Mouse (Mus musculus) erythroid progenitor cell, adult 5-6 weeks (primary cell): ENCODE measurements around the gene Adgrd1. TPM values are rescaled to one million over a fixed set of nuclear protein-coding genes. Genes with fewer than 3 reads are reported as not detected.

ENCODE experiments used
- ATAC-seq: replicated peaks from 2 replicates; pipeline ENCODE4 v1.8.0; 2016; ENCODE audit warnings: moderate number of reproducible peaks, mild to moderate bottlenecking, moderate TSS enrichment, inconsistent platforms; ENCODE audit not compliant: poor library complexity, low FRiP score, severe bottlenecking
- total RNA-seq, 2 experiments: library from RNA; stranded (forward) in 1 of 2; stranded (reverse) in 1 of 2; fragments of 150-400 nt in 1 of 2; fragments of 186-747, 209-891 nt in 1 of 2; gene quantifications; 2 replicates each; pipeline versions ENCODE4 v1.2.3 to v1.2.4; 2015 to 2017; ENCODE audit warnings: low replicate concordance in 2 of 2

The Adgrd1 gene
- total RNA-seq, 2 experiments from 2014 or later = 1.2 to 2.1 TPM

DNA sequence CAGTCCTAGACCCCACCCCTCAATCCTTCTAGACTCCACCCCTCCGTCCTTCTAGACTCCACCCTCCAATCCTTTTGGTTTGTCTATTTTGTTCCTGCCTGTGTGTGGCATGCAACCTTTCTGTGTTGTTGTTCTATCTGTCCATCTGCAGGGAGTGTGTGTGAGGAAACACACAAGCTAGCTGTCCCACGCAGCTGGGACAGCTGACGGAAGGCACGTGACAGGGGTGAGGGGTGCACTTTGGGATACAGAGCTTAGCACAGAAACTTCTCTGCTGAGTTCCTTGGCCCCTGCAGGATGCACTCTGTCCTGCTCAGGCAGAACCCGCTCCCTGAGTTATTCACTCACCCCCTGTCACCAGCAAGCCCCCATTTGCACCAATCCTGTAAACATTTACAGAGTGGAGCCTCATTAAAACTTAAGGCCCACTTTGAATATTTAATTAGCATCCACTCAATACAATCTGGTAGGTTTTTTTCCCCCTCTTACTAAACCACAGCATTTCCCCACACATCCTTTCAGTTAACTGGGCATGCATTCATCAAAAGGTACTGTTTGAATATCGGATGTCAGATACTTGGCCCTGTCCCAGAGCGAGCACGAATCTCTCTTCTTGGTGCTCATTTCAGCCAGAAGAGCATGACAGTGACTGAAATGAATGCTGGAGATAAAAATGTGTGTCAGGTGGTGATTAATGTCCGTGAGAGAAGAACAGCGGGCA lies 4.0 kb upstream of the Adgrd1 start:
- no peak for ATAC-seq

GRCm38 (mm10) chr5:129093158-129093557 lies 3.4 kb upstream of the Adgrd1 start:
- no peak for ATAC-seq

DNA sequence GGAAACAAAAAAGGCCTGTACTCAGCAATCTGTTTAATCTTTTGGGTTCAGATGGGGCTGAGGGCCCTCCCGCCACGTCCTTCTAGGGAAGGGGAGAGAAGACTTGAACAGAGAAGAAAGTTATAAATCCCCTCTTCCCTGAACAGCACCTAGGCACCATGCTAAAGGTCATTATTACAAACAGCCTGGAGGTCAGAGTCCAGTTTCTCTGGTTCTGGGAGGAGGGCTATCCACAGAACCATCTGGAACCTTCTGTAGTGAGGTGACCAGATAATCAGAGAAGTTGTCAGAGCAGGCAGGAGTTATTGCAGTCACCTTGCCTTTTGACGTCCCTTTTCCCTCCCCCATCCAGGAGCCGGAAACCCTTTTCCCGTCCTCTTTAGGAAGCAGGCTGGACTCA lies 2.3 kb upstream of the Adgrd1 start:
- ATAC-seq = no peak

GRCm38 (mm10) chr5:129104043-129104442 lies 7.5 kb downstream of the Adgrd1 start:
- ATAC-seq = no peak

DNA sequence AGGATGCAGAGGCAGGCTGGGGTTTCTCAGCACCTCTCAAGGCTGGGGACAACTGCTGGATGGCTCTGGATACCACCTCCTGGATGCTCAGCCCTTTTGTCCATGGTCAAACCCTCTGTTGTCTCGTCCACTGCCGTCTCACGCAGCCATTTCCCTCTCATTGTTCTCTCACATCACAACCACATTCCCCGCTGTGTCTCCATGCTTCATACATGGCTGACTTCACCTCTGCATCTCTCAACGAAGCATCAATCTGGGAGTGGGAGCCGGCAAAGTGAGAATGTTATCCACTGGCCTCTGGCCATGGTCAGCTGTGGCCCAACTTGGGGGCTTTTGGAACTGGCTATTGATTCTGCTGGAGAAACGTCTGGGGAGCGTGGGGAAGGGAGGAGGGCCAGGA lies 15.2 kb downstream of the Adgrd1 start:
- no peak for ATAC-seq

DNA sequence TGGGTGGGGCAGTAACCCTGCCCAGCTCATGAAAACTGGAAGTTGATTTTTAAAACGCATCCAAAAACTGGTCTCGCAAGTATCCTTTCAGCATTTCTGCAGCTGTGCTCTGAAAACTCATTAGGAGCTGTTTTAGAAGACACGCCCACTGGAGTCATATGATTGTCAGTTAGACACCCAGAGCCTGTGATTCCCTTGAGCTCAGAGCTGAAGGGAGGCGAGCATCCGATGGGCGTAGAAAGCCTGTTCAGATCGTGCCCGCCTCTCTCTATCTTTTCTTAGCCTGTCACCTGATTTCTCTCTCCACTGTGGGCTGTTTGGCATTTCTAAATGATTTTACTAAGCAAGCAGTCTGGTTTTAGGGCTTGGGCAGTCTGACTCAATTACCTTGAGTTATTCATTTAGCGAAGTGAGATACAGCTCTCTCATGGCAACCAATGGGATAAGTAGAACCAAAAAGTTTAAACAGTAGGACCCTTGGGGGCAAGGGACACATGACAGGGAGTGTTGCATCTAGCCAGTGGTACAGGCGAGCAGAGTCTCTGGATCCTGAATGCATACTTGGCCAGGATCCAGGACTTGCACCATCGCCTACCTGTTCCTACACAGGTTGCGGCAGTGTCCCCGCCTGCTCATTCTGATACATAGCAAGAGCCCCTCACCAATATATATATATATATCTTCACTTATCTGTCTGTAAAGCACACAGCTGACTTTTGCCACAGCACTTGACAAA lies 17.4 kb downstream of the Adgrd1 start:
- ATAC-seq = no peak

DNA sequence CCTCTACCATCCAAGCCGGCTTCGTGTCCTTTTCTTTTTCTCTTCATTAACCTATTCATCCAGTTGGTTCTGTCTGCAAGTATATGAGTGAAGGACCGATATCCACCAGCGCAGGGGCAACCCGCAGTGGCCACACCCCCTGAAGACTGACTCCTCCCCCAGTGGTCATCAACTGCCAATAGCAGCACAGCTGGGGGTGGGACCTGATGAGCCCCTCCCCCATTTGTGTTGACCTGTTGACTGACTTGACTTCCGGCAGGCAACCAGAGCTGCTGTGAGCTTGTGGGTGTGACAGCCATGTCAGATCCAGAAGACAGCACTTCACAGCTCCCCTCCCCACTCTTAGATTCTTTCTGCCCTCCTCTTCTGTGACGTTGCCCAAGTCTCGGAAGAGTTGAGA lies 19.7 kb downstream of the Adgrd1 start:
- ATAC-seq = no peak

GRCm38 (mm10) chr5:129117593-129118113 lies 21.1 kb downstream of the Adgrd1 start:
- no peak for ATAC-seq

- no peak for ATAC-seq
These were observed 22.0 kb downstream of the Adgrd1 start for GRCm38 (mm10) chr5:129118523-129118922.

GRCm38 (mm10) chr5:129119146-129119545 lies 22.6 kb downstream of the Adgrd1 start:
- no peak for ATAC-seq

DNA sequence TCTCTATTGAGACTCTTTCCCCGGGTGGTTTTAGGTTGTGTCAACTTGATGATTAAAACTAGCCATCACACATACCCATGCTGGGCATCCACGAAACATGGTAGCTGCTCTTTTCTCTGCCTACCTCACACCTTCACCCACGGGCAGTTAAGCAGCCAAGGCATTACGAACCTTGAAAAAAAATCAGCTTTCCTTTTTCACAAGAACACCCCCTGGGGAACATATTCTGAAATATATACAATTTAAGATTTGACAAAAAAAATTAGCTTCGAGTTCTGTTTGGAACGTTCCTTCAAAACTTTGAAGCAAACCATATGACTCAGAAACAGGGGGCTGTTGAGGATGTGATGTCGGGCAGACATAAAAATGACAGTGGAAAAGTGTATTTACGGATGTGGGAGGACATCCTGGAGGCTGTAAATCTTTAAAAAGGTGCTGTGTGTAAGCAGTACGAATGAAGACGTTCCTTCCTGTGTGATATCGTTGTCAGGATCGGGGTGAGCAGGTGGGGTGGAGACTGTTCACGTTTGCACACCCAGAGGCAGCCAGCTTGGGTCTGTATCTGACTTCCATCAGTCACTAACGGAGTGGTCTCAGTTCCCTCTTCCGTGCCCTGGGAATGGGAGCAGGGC lies 25.2 kb downstream of the Adgrd1 start:
- ATAC-seq = no peak

DNA sequence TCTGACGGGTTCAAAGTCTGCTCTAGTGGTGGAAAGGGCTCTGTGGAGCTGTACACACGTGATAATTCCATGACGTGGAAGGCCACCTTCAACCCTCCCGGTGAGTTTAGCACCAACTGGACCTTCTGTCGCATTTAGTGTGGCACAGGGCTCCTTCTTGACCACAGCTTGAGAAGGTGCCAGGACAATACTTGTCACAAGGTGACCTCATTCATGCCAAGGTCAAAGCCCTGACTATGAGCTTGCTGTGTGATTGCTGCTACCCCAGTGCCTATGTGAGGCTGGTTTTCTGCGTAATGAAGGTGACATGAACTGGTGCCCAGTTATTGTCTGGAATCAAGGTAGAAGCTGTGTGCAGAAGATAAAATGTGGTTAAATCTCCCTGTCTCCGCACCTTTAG lies 25.9 kb downstream of the Adgrd1 start:
- ATAC-seq = no peak

DNA sequence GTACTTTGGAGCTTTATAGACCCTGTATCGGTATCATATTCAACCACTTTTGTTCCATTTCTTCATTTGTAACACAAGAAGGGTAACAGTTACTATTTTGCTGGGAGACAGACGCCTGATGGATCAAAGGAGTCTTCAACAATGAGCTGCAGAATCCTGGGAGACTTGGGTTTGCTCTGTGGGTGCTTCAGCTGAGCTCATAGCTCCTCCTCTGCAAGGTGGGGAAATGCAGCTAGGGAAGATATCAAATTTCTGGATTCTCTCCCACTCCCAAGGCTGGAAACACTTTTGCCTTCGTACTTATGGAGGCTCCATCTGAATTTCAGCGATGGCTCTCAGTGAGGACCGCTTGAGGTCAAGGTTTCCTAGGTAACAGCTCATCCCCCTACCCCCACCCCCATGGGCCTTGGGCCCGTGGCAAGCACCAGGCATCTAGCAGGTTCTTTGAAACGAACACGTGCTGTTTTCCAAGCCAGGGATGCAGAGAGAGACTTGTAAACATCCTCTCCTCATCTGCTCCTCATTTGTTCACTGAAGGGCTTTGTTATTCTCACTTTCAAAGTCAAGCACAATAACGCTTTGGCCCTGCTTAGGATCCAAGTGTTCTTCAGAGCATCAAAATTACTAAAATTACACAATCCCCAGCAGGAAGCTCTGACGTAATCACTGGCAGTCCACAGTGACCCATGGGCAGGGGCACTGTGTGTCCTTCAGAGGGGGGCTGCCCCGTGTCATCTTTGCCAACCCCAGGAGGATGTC lies 27.7 kb downstream of the Adgrd1 start:
- ATAC-seq = no peak

DNA sequence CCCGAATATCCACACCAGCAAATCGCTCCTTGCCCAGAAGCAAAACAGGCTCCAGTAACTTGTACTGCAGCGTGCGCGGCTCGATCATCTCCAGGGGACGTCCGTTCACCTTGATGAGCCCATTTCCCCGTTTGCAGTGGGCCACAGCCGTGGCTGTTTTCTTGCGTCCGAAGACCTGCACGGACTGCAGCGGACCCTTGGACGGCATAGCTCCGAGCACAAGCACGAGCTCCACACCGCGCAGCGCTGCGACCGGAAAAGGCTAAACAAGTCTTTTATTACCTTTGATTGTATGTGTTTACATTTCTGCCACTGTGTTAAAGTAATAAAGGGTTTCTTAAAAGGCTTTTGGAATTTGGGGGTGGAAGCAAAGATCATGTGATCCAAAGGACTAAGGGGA lies 31.8 kb downstream of the Adgrd1 start:
- ATAC-seq = peak; percentile 59; the same call in 1 of the 2 replicates

- no peak for ATAC-seq
These were observed 33.8 kb downstream of the Adgrd1 start for GRCm38 (mm10) chr5:129130301-129130700.

GRCm38 (mm10) chr5:129137405-129137804 lies 40.9 kb downstream of the Adgrd1 start:
- ATAC-seq = no peak

GRCm38 (mm10) chr5:129138576-129138975 lies 42.0 kb downstream of the Adgrd1 start:
- no peak for ATAC-seq

- ATAC-seq = no peak
These were observed 46.3 kb downstream of the Adgrd1 start for GRCm38 (mm10) chr5:129142801-129143200.

GRCm38 (mm10) chr5:129145307-129145935 lies 48.9 kb downstream of the Adgrd1 start:
- no peak for ATAC-seq
